In the genomic region with DNA sequence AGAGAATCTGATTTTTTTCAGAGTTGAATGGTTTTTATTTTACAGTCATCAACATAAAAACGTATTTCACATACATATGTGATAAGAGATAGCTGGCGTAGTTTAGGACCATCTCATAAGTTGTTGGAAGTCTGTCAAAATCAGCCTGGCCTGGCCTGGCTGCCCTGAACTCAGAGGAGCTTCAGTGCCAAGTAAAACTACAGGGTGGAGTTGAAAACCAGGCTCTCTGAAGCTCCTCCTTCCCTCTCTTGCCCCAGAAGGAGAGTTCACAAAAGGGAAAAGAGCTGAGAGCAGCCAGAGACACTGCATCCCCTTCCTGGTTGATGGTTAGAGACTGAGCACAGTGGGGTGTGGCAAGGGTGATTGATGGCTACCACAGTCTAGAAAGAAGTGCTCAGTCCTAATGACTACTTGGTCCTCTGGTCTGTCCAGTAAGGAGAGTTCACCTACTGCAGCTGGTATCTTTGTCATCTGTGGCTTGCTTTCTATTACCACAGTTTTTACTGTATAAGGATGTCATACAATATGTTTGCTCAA, we compare ENCODE assay signal across 9 mouse cellular contexts. TPM values are rescaled to one million over a fixed set of nuclear protein-coding genes. Genes with fewer than 3 reads are reported as not detected.
A peak's percentile ranks its signal among the peaks of the same experiment; 100 is the strongest.
DNase-seq lines count a peak whose midpoint lies in the region; ATAC-seq and TF ChIP-seq lines count a peak whose summit lies in the region.
"Had no signal": no experiment of that assay in that cellular context is flagged by ENCODE, and none has a peak within 500 bp of the region (broad histone marks: within the 10 kb centered on the region; RNA-seq: fewer than 3 reads in every experiment).

No protein-coding gene starts in this region.

- TF ChIP-seq POLR2A in MEL (IDR thresholded peaks at IDR 0.05; ENCODE audit: control insufficient read depth in 1 of 2, insufficient read depth in 1 of 2, low read depth in 1 of 2, low read length in 2 of 2, poor library complexity in 1 of 2): no peak

- H3K4me3 ChIP-seq in hindbrain, postnatal 0 days (ENCODE audit: low read length): no peak overlapping the region
- no peak overlapping the region for H3K4me3 ChIP-seq in hindbrain, embryonic 10.5 days
- H3K4me3 ChIP-seq in MEL (ENCODE audit: control insufficient read depth in 1 of 2, insufficient read depth in 1 of 2, low read depth in 2 of 2, low read length in 2 of 2): no peak overlapping the region
- H3K4me3 ChIP-seq in brown adipose tissue, adult 24 weeks (ENCODE audit: insufficient read depth, low read depth, low read length): no peak overlapping the region
- H3K4me3 ChIP-seq in kidney, embryonic 14.5 days (ENCODE audit: low read length): no peak overlapping the region
- H3K4me3 ChIP-seq: midbrain, embryonic 10.5 days had no signal

- peak; percentile 22; the same call in 1 of the 2 replicates for ATAC-seq in hindbrain, postnatal 0 days
- ATAC-seq in kidney, embryonic 14.5 days (ENCODE audit: low FRiP score, low TSS enrichment): peak; percentile 65; the same call in 1 of the 2 replicates
- ATAC-seq: intestine, postnatal 0 days had no signal

- TF ChIP-seq RAD21 in MEL (IDR thresholded peaks at IDR 0.05; ENCODE audit: low read depth, low read length): no peak

- no peak overlapping the region for H3K4me2 ChIP-seq in hindbrain, postnatal 0 days (ENCODE audit: low read depth, low read length)
- no peak overlapping the region for H3K4me2 ChIP-seq in kidney, embryonic 14.5 days (replicated peaks; ENCODE audit: low read depth, low read length)

- H3K79me2 ChIP-seq in MEL (ENCODE audit: control insufficient read depth, insufficient read depth, low read length, poor library complexity): no peaks in the 10 kb centered on the region

- no peak overlapping the region for H3K9ac ChIP-seq in hindbrain, postnatal 0 days (replicated peaks; ENCODE audit: low read length)
- no peak overlapping the region for H3K9ac ChIP-seq in MEL (ENCODE audit: control insufficient read depth, low read depth, low read length, poor library complexity, severe bottlenecking)
- H3K9ac ChIP-seq in kidney, embryonic 14.5 days (ENCODE audit: low read depth, low read length): no peak overlapping the region

- H3K4me1 ChIP-seq in hindbrain, postnatal 0 days (ENCODE audit: insufficient read depth, low read length): no peaks in the 10 kb centered on the region
- no peaks in the 10 kb centered on the region for H3K4me1 ChIP-seq in hindbrain, embryonic 10.5 days (replicated peaks)
- peaks cover 2 to 3% of the 10 kb centered on the region in 2 experiments; a peak in 2 of 4 replicates for H3K4me1 ChIP-seq in MEL (ENCODE audit: control insufficient read depth in 1 of 2, insufficient read depth in 2 of 2, low read length in 2 of 2)
- H3K4me1 ChIP-seq in brown adipose tissue, adult 24 weeks (ENCODE audit: control insufficient read depth, insufficient read depth, insufficient read length, low read length): no peaks in the 10 kb centered on the region
- H3K4me1 ChIP-seq in kidney, embryonic 14.5 days (ENCODE audit: control insufficient read depth, insufficient read depth, low read length): no peaks in the 10 kb centered on the region
- H3K4me1 ChIP-seq: midbrain, embryonic 10.5 days had no signal

- WGBS in hindbrain, postnatal 0 days: 81% methylated on average over 2 of the region's 2 CpGs
- WGBS in hindbrain, embryonic 10.5 days: 86% methylated on average over 2 of the region's 2 CpGs
- 73% methylated on average over 2 of the region's 2 CpGs for WGBS in kidney, embryonic 14.5 days

- no peak overlapping the region for H3K27ac ChIP-seq in hindbrain, postnatal 0 days
- no peak overlapping the region for H3K27ac ChIP-seq in hindbrain, embryonic 10.5 days
- no peak overlapping the region for H3K27ac ChIP-seq in MEL (ENCODE audit: control insufficient read depth, low read depth, low read length)
- H3K27ac ChIP-seq in brown adipose tissue, adult 24 weeks (replicated peaks; ENCODE audit: low read depth, low read length): 0 out of 2 replicates have a peak overlapping the region, but pooled peaks have one; percentile 27
- no peak overlapping the region for H3K27ac ChIP-seq in kidney, embryonic 14.5 days (ENCODE audit: low read depth, low read length)
- H3K27ac ChIP-seq: midbrain, embryonic 10.5 days had no signal

- no peaks in the 10 kb centered on the region for H3K9me3 ChIP-seq in hindbrain, postnatal 0 days (ENCODE audit: low read length)
- no peaks in the 10 kb centered on the region for H3K9me3 ChIP-seq in hindbrain, embryonic 10.5 days
- H3K9me3 ChIP-seq in MEL (replicated peaks; ENCODE audit: insufficient read depth, low read length): no peaks in the 10 kb centered on the region
- no peaks in the 10 kb centered on the region for H3K9me3 ChIP-seq in kidney, embryonic 14.5 days (ENCODE audit: control insufficient read depth, low read length)
- H3K9me3 ChIP-seq: midbrain, embryonic 10.5 days had no signal

- no peak for TF ChIP-seq CTCF in hindbrain, postnatal 0 days (IDR thresholded peaks at IDR 0.05; ENCODE audit: low read depth)
- no peak for TF ChIP-seq CTCF in MEL (IDR thresholded peaks at IDR 0.05 in 2 of 3, conservative IDR thresholded peaks at IDR 0.05 in 1 of 3; ENCODE audit: control insufficient read depth in 1 of 3, insufficient read depth in 1 of 3, low read depth in 2 of 3, low read length in 3 of 3, poor library complexity in 1 of 3, severe bottlenecking in 1 of 3)

- H3K36me3 ChIP-seq in hindbrain, postnatal 0 days (ENCODE audit: insufficient read depth, low read length): no peaks in the 10 kb centered on the region
- H3K36me3 ChIP-seq in hindbrain, embryonic 10.5 days: peaks cover 24% of the 10 kb centered on the region; the same call in 1 of the 2 replicates
- peaks cover 0 to 3% of the 10 kb centered on the region in 2 experiments; a peak in 2 of 4 replicates for H3K36me3 ChIP-seq in MEL (ENCODE audit: control insufficient read depth in 1 of 2, insufficient read depth in 2 of 2, low read length in 2 of 2)
- H3K36me3 ChIP-seq in kidney, embryonic 14.5 days (ENCODE audit: control insufficient read depth, insufficient read depth, low read length): no peaks in the 10 kb centered on the region; the same call in 1 of the 2 replicates

- TF ChIP-seq EP300 in MEL (IDR thresholded peaks at IDR 0.05; ENCODE audit: low read depth in 1 of 2, low read length in 2 of 2): no peak

- no peaks in the 10 kb centered on the region for H3K27me3 ChIP-seq in hindbrain, postnatal 0 days (ENCODE audit: insufficient read depth, low read length)
- no peaks in the 10 kb centered on the region for H3K27me3 ChIP-seq in hindbrain, embryonic 10.5 days (ENCODE audit: insufficient read depth, poor library complexity, severe bottlenecking)
- no peaks in the 10 kb centered on the region for H3K27me3 ChIP-seq in MEL (ENCODE audit: control insufficient read depth in 1 of 2, insufficient read depth in 2 of 2, low read length in 2 of 2)
- no peaks in the 10 kb centered on the region for H3K27me3 ChIP-seq in kidney, embryonic 14.5 days (ENCODE audit: control insufficient read depth, insufficient read depth, low read length)

- no peak for DNase-seq in hindbrain, postnatal 0 days (ENCODE audit: low spot score)
- DNase-seq in hindbrain, embryonic 10.5 days (ENCODE audit: low spot score): no peak
- peak; percentile 16 for DNase-seq in MEL (ENCODE audit: low read depth, low spot score)
- DNase-seq in spleen, postnatal 14 days (ENCODE audit: low spot score in 2 of 2): no peak
- DNase-seq in cerebellum, adult 9-10 months: no peak

TF ChIP-seq in MEL, 35 proteins besides CTCF, POLR2A, EP300 and RAD21:
- TF ChIP-seq TAL1 (IDR thresholded peaks at IDR 0.05; ENCODE audit: low read length) (no peak), MYC (IDR thresholded peaks at IDR 0.05; ENCODE audit: low read depth, low read length) (no peak), UBTF (IDR thresholded peaks at IDR 0.05; ENCODE audit: borderline replicate concordance, insufficient read depth, low read depth, low read length) (no peak), JUND (IDR thresholded peaks at IDR 0.05; ENCODE audit: low read depth, low read length) (no peak), NELFE (IDR thresholded peaks at IDR 0.05; ENCODE audit: low read depth, low read length) (no peak), TBP (IDR thresholded peaks at IDR 0.05; ENCODE audit: low read depth, low read length) (no peak), SIN3A (IDR thresholded peaks at IDR 0.05; ENCODE audit: low read length) (no peak), ZC3H11A (IDR thresholded peaks at IDR 0.05; ENCODE audit: low read depth, low read length) (no peak), CHD2 (IDR thresholded peaks at IDR 0.05; ENCODE audit: low read length) (no peak), GATA1 (IDR thresholded peaks at IDR 0.05; ENCODE audit: low read depth, low read length) (no peak), GABPA (IDR thresholded peaks at IDR 0.05; ENCODE audit: low read depth, low read length) (no peak), KAT2A (conservative IDR thresholded peaks at IDR 0.05; ENCODE audit: low read depth, low read length) (no peak), USF1 (IDR thresholded peaks at IDR 0.05; ENCODE audit: low read depth, low read length) (no peak), POLR2AphosphoS2 (IDR thresholded peaks at IDR 0.05; ENCODE audit: low read length) (no peak)

RNA-seq across cellular contexts. Expression of a gene that starts 45.1 kb away (rescaled TPM):
- total RNA-seq in hindbrain, postnatal 0 days (2014; rRNA removed): 0.16 TPM in 1 of 2 replicates, not detected in the other
- 0.55 and 0.96 TPM in 2 replicates for polyA plus RNA-seq in hindbrain, postnatal 0 days (2015; fragmentation: Nextera tagmentation; extraction: Ambion mirVana)
- not detected in 2 replicates for polyA plus RNA-seq in hindbrain, embryonic 10.5 days (2016; fragmentation: Nextera tagmentation; extraction: Ambion mirVana)
- total RNA-seq in MEL (2012; rRNA removed): not detected in 2 replicates
- under 1 TPM in 1 of 2 experiments, not detected in 1; 0.06 TPM for polyA plus RNA-seq in MEL (2012; ENCODE audit: insufficient read depth in 1 of 2, insufficient read length in 2 of 2, low read depth in 1 of 2, low replicate concordance in 2 of 2, missing spikeins in 1 of 2)
- 2.4 TPM in 1 of 2 replicates, not detected in the other for polyA plus RNA-seq in brown adipose tissue, adult 24 weeks (2012; ENCODE audit: insufficient read depth, insufficient read length, missing spikeins)
- polyA plus RNA-seq in kidney, embryonic 14.5 days (2014; fragmentation: Nextera tagmentation; extraction: Ambion mirVana): 0.18 TPM in 1 of 2 replicates, not detected in the other
- polyA plus RNA-seq: midbrain, embryonic 10.5 days had no signal
